Mouse (Mus musculus): ENCODE results near the gene Bfar. TPM values are rescaled to one million over a fixed set of nuclear protein-coding genes. Genes with fewer than 3 reads are reported as not detected.
A peak's percentile ranks its signal among the peaks of the same experiment; 100 is the strongest.
"Not testable (repeated sequence)": the region's sequence is repeated elsewhere in the genome, so short reads cannot be mapped to it uniquely, and the experiment has no call there.

The Bfar gene
- polyA plus RNA-seq, 1 experiment from 2014 or later: 43.3 TPM

DNA sequence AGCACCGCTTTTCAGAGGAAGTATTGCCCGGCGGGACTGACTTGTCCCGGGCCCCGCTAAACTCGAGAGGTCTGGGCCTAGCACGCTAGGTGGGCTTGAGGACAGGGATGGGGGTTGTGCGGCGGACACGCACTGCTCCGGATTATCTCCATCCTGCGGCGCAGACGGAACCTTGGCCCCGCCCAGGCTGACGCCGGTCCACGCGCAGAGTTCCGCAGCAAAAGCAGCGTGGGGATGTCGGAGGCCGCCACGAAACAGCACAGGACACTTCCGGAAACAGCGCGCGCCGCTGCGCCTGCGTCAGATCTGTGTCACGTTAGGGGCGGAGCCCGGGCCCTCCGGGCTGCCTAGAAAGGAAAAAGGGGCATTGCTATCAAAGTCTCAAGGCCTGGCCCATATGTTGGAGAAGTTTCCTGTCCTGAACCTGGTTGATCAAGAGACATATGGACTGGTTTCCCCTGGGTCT, 3.7 kb upstream of the Bfar start, which contains the start of gene Parn:
Parn (minus strand) TSS at position 293 of the 466 bp plus-strand sequence.
- no peaks in the 10 kb centered on the region for H3K27me3 ChIP-seq (replicated peaks; ENCODE audit: control insufficient read depth, insufficient read depth, low read length)
- H3K4me3 ChIP-seq (ENCODE audit: low read depth, low read length): peak within 1 kb of the TSS; percentile 85
- under 1% methylated on average over 35 of the region's 35 CpGs for WGBS
- peaks cover 13% of the 10 kb centered on the region for H3K4me1 ChIP-seq (replicated peaks; ENCODE audit: control insufficient read depth, insufficient read depth, low read length)
- H3K4me2 ChIP-seq (ENCODE audit: low read length): peak within 1 kb of the TSS; percentile 82
- peak; percentile 86 for ATAC-seq (replicated peaks; ENCODE audit: low FRiP score, low TSS enrichment, low read depth)
- peak within 1 kb of the TSS; percentile 78 for H3K9ac ChIP-seq (ENCODE audit: low read length)
- peak within 1 kb of the TSS; percentile 69; the same call in 1 of the 2 replicates for H3K27ac ChIP-seq (ENCODE audit: low read depth)
- DNase-seq (ENCODE audit: low spot score): peak; percentile 95
- H3K9me3 ChIP-seq (ENCODE audit: control insufficient read depth, low read length): no peaks in the 10 kb centered on the region
- peaks cover 20% of the 10 kb centered on the region for H3K36me3 ChIP-seq (ENCODE audit: control insufficient read depth, insufficient read depth, low read length)

DNA sequence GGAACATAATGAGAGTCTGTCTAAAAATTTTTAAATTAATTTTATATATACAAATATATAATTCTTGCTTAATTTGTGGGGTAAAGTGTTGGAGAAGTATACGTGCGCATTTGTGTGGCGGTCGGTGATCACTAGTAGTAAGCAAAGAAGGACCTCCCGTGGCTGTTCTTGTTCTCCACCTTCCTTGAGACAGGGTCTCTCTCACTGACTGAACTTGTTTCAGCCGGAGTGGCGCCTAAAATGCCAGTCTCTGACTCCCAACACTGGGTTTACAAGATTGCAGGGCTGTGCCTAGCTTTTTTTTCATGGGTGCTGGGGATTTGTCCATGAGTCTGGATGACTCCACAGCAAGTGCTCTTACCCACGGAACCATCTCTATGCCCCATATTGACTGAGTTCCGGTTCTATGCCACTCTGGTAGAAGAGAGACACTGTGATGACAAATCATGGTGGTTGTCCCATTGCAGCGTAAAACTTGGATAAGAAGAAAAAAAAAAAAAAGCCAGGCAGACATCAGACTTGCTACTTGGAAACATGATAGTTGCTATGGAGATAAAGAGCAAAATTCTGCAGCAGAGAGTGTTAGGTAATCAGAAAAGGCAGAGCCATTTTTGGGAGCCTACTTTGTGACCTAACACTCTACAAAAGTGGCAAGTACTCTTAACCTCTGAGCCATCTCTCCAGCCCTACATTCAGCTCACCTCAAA, 3.1 kb upstream of the Bfar start:
- no peak for ATAC-seq (replicated peaks; ENCODE audit: low FRiP score, low TSS enrichment, low read depth)
- H3K27me3 ChIP-seq (replicated peaks; ENCODE audit: control insufficient read depth, insufficient read depth, low read length): no peaks in the 10 kb centered on the region

DNA sequence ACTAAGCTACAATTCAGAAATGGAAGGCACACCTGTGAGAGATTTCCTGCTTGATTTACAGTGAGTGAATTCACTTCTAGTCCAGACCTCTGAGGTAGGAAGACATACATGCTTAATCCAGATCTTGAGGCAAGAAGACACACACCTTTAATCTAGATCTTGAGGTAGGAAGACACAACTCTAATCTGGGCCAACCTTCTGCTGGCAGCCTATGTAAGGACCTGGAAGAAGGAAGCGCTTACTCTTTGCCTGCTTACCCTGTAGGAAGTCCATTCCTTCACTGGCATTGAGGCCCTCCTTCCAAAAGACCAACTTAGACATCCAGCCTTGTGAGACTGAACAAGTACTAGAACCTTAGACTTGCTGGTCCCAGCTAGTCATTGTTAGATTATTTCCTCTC, 2.4 kb upstream of the Bfar start:
- no peak overlapping the region for H3K27ac ChIP-seq (ENCODE audit: low read depth)
- no peaks in the 10 kb centered on the region for H3K27me3 ChIP-seq (replicated peaks; ENCODE audit: control insufficient read depth, insufficient read depth, low read length)
- WGBS: 87% methylated on average over 1 of the region's 1 CpGs
- H3K4me1 ChIP-seq (replicated peaks; ENCODE audit: control insufficient read depth, insufficient read depth, low read length): peaks cover 15% of the 10 kb centered on the region
- H3K9ac ChIP-seq (ENCODE audit: low read length): no peak overlapping the region
- H3K9me3 ChIP-seq (ENCODE audit: control insufficient read depth, low read length): no peaks in the 10 kb centered on the region
- no peak overlapping the region for H3K4me2 ChIP-seq (ENCODE audit: low read length)
- no peak overlapping the region for H3K4me3 ChIP-seq (ENCODE audit: low read depth, low read length)
- peaks cover 12% of the 10 kb centered on the region for H3K36me3 ChIP-seq (ENCODE audit: control insufficient read depth, insufficient read depth, low read length)
- ATAC-seq (replicated peaks; ENCODE audit: low FRiP score, low TSS enrichment, low read depth) (no peak), DNase-seq (ENCODE audit: low spot score) (no peak)

More for the DNA sequence above, 3.1 kb upstream of the Bfar start:
- Histone ChIP-seq H3K36me3 (ENCODE audit: control insufficient read depth, insufficient read depth, low read length) (peaks cover 17% of the 10 kb centered on the region), H3K9ac (ENCODE audit: low read length) (peak overlapping the region; percentile 78), H3K4me1 (replicated peaks; ENCODE audit: control insufficient read depth, insufficient read depth, low read length) (peaks cover 15% of the 10 kb centered on the region), H3K4me2 (ENCODE audit: low read length) (peak overlapping the region; percentile 82), H3K9me3 (ENCODE audit: control insufficient read depth, low read length) (no peaks in the 10 kb centered on the region), H3K4me3 (ENCODE audit: low read depth, low read length) (peak overlapping the region; percentile 85), H3K27ac (ENCODE audit: low read depth) (peak overlapping the region; percentile 59; the same call in 1 of the 2 replicates)
- WGBS: 74% methylated on average over 10 of the region's 10 CpGs
- DNase-seq (ENCODE audit: low spot score): no peak

DNA sequence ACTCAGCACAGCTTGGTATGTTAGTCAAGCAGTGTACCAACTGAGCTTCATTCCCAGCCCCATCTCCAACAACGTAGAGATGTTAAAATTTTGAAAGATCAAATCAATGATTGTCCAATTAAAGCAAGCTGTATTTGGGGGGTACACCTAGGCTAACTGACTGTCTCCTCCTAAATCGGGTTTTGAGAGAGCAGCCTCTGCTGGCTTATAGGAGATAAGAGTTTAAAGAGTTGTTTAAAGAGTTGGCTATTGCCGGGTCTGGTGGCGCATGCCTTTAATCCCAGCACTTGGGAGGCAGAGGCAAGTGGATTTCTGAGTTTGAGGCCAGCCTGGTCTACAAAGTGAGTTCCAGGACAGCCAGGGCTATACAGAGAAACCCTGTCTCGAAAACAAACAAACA, 762 bp upstream of the Bfar start:
- not testable (repeated sequence) for H3K9ac ChIP-seq (ENCODE audit: low read length); H3K36me3 ChIP-seq (ENCODE audit: control insufficient read depth, insufficient read depth, low read length); DNase-seq (ENCODE audit: low spot score); ATAC-seq (replicated peaks; ENCODE audit: low FRiP score, low TSS enrichment, low read depth); H3K27me3 ChIP-seq (replicated peaks; ENCODE audit: control insufficient read depth, insufficient read depth, low read length); H3K9me3 ChIP-seq (ENCODE audit: control insufficient read depth, low read length); H3K4me3 ChIP-seq (ENCODE audit: low read depth, low read length)
- 74% methylated on average over 5 of the region's 5 CpGs for WGBS
- peak overlapping the region; percentile 77 for H3K4me2 ChIP-seq (ENCODE audit: low read length)
- H3K27ac ChIP-seq (ENCODE audit: low read depth): 0 out of 2 replicates have a peak overlapping the region, but pooled peaks have one; percentile 87
- peaks cover 15% of the 10 kb centered on the region for H3K4me1 ChIP-seq (replicated peaks; ENCODE audit: control insufficient read depth, insufficient read depth, low read length)

DNA sequence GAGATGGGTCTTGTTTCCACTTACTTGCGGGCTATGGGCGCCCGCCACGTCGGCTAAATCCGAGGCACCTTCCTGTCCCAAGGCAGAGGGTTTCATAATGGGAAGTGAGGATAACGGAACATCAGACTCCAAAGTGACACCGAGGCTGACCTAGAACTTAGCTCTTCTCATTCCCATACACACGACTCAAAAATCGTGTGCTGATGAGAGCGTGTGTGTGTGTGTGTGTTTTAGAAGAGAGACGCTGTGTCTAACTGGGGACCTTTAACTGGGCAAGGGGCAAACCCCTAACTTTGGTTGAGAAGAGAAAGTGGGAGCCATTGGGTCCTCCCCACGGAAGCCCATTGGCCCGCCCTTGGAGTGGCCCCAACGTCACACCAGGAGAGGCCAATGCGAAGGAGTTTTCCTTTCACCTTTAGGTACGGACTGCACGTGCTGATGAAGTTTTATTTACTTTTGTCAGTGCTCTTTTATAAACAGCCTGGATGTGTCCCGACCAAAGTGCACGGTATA, 784 bp downstream of the Bfar start:
- WGBS: under 1% methylated on average over 20 of the region's 20 CpGs
- peak; percentile 79 for DNase-seq (ENCODE audit: low spot score)

DNA sequence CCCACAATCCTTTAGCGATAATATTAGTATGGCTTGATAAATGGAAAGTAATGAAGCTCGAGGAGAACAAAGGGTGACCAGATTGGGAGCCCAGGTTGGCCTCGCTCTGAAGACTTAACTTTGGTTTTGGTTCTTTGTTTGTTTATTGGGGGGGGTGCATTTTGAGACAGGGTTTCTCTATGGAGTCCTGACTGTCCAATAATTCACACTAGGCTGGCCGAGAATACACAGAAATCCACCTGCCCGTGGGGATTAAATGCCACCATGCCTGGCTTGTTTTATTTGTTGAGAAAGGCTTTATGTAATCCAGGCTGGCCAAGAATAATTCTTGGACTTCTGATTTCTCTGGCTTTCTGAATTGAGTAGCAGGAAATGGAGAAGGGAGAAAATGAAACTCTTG, 1.5 kb downstream of the Bfar start:
- Histone ChIP-seq H3K36me3 (ENCODE audit: control insufficient read depth, insufficient read depth, low read length) (peaks cover 23% of the 10 kb centered on the region), H3K27ac (ENCODE audit: low read depth) (no peak overlapping the region), H3K27me3 (replicated peaks; ENCODE audit: control insufficient read depth, insufficient read depth, low read length) (no peaks in the 10 kb centered on the region), H3K4me3 (ENCODE audit: low read depth, low read length) (peak overlapping the region; percentile 93), H3K4me1 (replicated peaks; ENCODE audit: control insufficient read depth, insufficient read depth, low read length) (peaks cover 6% of the 10 kb centered on the region; the same call in 1 of the 2 replicates), H3K4me2 (ENCODE audit: low read length) (peak overlapping the region; percentile 77), H3K9ac (ENCODE audit: low read length) (no peak overlapping the region), H3K9me3 (ENCODE audit: control insufficient read depth, low read length) (no peaks in the 10 kb centered on the region)
- DNase-seq (ENCODE audit: low spot score) (no peak), ATAC-seq (replicated peaks; ENCODE audit: low FRiP score, low TSS enrichment, low read depth) (no peak)
- WGBS: 79% methylated on average over 5 of the region's 5 CpGs

More for the DNA sequence above, 784 bp downstream of the Bfar start:
- Histone ChIP-seq H3K27me3 (replicated peaks; ENCODE audit: control insufficient read depth, insufficient read depth, low read length) (no peaks in the 10 kb centered on the region), H3K9ac (ENCODE audit: low read length) (peak overlapping the region; percentile 91), H3K9me3 (ENCODE audit: control insufficient read depth, low read length) (no peaks in the 10 kb centered on the region), H3K4me1 (replicated peaks; ENCODE audit: control insufficient read depth, insufficient read depth, low read length) (peaks cover 7% of the 10 kb centered on the region; the same call in 1 of the 2 replicates), H3K36me3 (ENCODE audit: control insufficient read depth, insufficient read depth, low read length) (peaks cover 16% of the 10 kb centered on the region), H3K4me2 (ENCODE audit: low read length) (peak overlapping the region; percentile 77), H3K27ac (ENCODE audit: low read depth) (peak overlapping the region; percentile 87), H3K4me3 (ENCODE audit: low read depth, low read length) (peak overlapping the region; percentile 93)
- ATAC-seq (replicated peaks; ENCODE audit: low FRiP score, low TSS enrichment, low read depth): peak; percentile 67

DNA sequence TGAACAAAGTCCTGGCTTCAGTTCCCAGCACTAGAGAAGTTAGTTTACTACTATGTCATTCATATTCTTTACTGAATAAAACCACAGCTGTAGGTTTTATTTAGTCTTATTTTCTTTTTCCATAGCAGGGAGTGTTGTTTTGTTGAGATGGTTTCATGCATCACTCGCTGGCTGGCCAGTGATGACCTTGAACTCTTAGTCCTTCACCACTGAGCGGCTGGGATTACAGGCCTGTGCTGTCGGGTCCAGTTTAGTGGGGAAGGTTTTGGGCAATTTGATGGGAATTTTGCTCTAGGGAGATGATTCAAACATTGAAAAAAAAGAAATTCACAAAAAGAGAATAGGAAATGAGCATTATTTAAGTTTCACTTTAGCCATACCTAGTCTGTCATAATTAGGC, 2.9 kb downstream of the Bfar start:
- Histone ChIP-seq H3K9ac (ENCODE audit: low read length) (no peak overlapping the region), H3K9me3 (ENCODE audit: control insufficient read depth, low read length) (no peaks in the 10 kb centered on the region), H3K36me3 (ENCODE audit: control insufficient read depth, insufficient read depth, low read length) (peaks cover 26% of the 10 kb centered on the region), H3K4me2 (ENCODE audit: low read length) (no peak overlapping the region), H3K4me3 (ENCODE audit: low read depth, low read length) (no peak overlapping the region), H3K4me1 (replicated peaks; ENCODE audit: control insufficient read depth, insufficient read depth, low read length) (peaks cover 6% of the 10 kb centered on the region; the same call in 1 of the 2 replicates), H3K27ac (ENCODE audit: low read depth) (no peak overlapping the region), H3K27me3 (replicated peaks; ENCODE audit: control insufficient read depth, insufficient read depth, low read length) (no peaks in the 10 kb centered on the region)
- ATAC-seq (replicated peaks; ENCODE audit: low FRiP score, low TSS enrichment, low read depth) (no peak), DNase-seq (ENCODE audit: low spot score) (no peak)
- 89% methylated on average over 3 of the region's 3 CpGs for WGBS

DNA sequence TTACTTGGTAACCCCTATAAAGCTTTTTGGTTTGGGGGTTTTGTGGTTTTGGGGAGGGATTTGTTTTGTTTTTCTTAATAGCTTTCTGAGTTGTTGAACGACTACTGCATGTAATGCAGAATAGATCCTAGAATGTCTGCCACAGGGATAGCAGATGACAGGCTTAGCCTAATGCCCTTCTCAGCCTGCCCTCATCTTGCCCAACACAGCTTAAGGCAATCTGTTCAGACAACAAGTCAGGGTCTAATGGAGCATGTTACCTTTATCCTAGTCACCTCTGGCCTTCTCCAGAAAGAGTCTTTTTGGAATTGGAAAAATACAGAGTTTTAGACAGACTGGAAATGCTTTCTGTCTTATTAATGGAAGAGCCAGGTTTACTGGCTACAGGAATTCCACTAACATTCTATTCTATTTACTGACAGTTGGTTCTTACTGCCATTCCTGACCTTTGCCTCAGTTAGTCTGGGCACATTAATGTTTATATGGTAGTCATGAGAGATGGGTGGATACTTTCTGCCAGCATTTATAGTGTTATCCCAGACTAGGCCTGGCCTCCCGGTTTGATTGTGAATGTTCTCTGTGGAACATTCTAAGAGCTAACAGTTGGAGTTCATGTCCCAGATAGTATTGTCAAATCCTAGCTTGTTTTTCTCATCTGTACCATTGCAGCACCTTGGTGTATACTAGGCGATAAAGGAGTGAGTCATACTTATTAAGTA, 7.1 kb downstream of the Bfar start:
- WGBS: 83% methylated on average over 3 of the region's 3 CpGs
- Histone ChIP-seq H3K27ac (ENCODE audit: low read depth) (no peak overlapping the region), H3K4me3 (ENCODE audit: low read depth, low read length) (no peak overlapping the region), H3K9ac (ENCODE audit: low read length) (no peak overlapping the region), H3K4me1 (replicated peaks; ENCODE audit: control insufficient read depth, insufficient read depth, low read length) (no peaks in the 10 kb centered on the region), H3K4me2 (ENCODE audit: low read length) (no peak overlapping the region), H3K27me3 (replicated peaks; ENCODE audit: control insufficient read depth, insufficient read depth, low read length) (no peaks in the 10 kb centered on the region), H3K9me3 (ENCODE audit: control insufficient read depth, low read length) (no peaks in the 10 kb centered on the region), H3K36me3 (ENCODE audit: control insufficient read depth, insufficient read depth, low read length) (peaks cover 31% of the 10 kb centered on the region)
- DNase-seq (ENCODE audit: low spot score): no peak
- no peak for ATAC-seq (replicated peaks; ENCODE audit: low FRiP score, low TSS enrichment, low read depth)
